7 mouse cellular contexts compared by ENCODE assay signal in genomic region chr5:67797006-67797958, GRCm38 (mm10). TPM values are rescaled to one million over a fixed set of nuclear protein-coding genes. Genes with fewer than 3 reads are reported as not detected.
DNase-seq lines count a peak whose midpoint lies in the region; ATAC-seq and TF ChIP-seq lines count a peak whose summit lies in the region.

No protein-coding gene starts in this region.

- peaks cover 3% of the 10 kb centered on the region; the same call in 1 of the 2 replicates for H3K4me1 ChIP-seq in liver, adult 2 months (ENCODE audit: control insufficient read depth, insufficient read depth, low read length)
- peaks cover 15% of the 10 kb centered on the region for H3K4me1 ChIP-seq in kidney, embryonic 15.5 days
- H3K4me1 ChIP-seq in liver, postnatal 0 days (ENCODE audit: insufficient read depth) = peaks cover 2% of the 10 kb centered on the region

- H3K4me2 ChIP-seq in kidney, embryonic 15.5 days = no peak overlapping the region
- H3K4me2 ChIP-seq in liver, postnatal 0 days (ENCODE audit: low read depth, low read length) = no peak overlapping the region

- no peaks in the 10 kb centered on the region for H3K36me3 ChIP-seq in liver, adult 2 months (ENCODE audit: control insufficient read depth, insufficient read depth, low read length)
- H3K36me3 ChIP-seq in kidney, embryonic 15.5 days = no peaks in the 10 kb centered on the region
- H3K36me3 ChIP-seq in liver, postnatal 0 days (replicated peaks; ENCODE audit: insufficient read depth, low read length) = peaks cover 16% of the 10 kb centered on the region

- H3K9ac ChIP-seq in liver, adult 2 months (ENCODE audit: low read depth, low read length) = no peak overlapping the region
- H3K9ac ChIP-seq in kidney, embryonic 15.5 days = no peak overlapping the region
- no peak overlapping the region for H3K9ac ChIP-seq in liver, postnatal 0 days (replicated peaks)

- no peak overlapping the region for H3K27ac ChIP-seq in liver, adult 2 months (replicated peaks; ENCODE audit: insufficient read depth, low read depth, low read length)
- H3K27ac ChIP-seq in kidney, embryonic 15.5 days = 0 out of 2 replicates have a peak overlapping the region, but pooled peaks have one; percentile 19
- H3K27ac ChIP-seq in liver, postnatal 0 days (ENCODE audit: low read depth) = no peak overlapping the region

- peak; percentile 72 for ATAC-seq in kidney, embryonic 15.5 days (replicated peaks; ENCODE audit: low FRiP score)
- no peak for ATAC-seq in liver, postnatal 0 days

- no peaks in the 10 kb centered on the region for H3K27me3 ChIP-seq in liver, adult 2 months (ENCODE audit: control insufficient read depth, insufficient read depth, low read length)
- H3K27me3 ChIP-seq in kidney, embryonic 15.5 days = no peaks in the 10 kb centered on the region
- H3K27me3 ChIP-seq in liver, postnatal 0 days (ENCODE audit: insufficient read depth, low read length) = no peaks in the 10 kb centered on the region

- no peak for TF ChIP-seq EP300 in liver, postnatal 0 days (IDR thresholded peaks at IDR 0.05; ENCODE audit: low read depth)

- no peak for TF ChIP-seq POLR2A in liver, adult 2 months (IDR thresholded peaks at IDR 0.05; ENCODE audit: extremely low read depth, insufficient read depth, low read length)

- no peaks in the 10 kb centered on the region for H3K79me2 ChIP-seq in liver, adult 2 months (ENCODE audit: control insufficient read depth, insufficient read depth, low read length)

- DNase-seq in liver, adult 2 months (ENCODE audit: extremely low read depth, low read depth, low spot score) = peak; percentile 45
- DNase-seq in liver = no peak
- peak; percentile 64 for DNase-seq in fat pad, adult 2 months (ENCODE audit: extremely low read depth, low read depth, low spot score)
- peak; percentile 21 for DNase-seq in skeletal muscle tissue, adult 2 months (ENCODE audit: low read depth, low spot score)
- no peak for DNase-seq in liver, postnatal 0 days
- DNase-seq in right cerebral cortex, adult 2 months (ENCODE audit: low spot score in 2 of 2) = no peak

- no peak overlapping the region for H3K4me3 ChIP-seq in liver, adult 2 months (ENCODE audit: insufficient read depth, low read depth, low read length)
- H3K4me3 ChIP-seq in kidney, embryonic 15.5 days (replicated peaks) = no peak overlapping the region
- no peak overlapping the region for H3K4me3 ChIP-seq in liver, postnatal 0 days (ENCODE audit: low read depth, low read length)

- no peak for TF ChIP-seq CTCF in liver, adult 2 months (IDR thresholded peaks at IDR 0.05; ENCODE audit: low read depth, low read length)
- TF ChIP-seq CTCF in liver, postnatal 0 days (IDR thresholded peaks at IDR 0.05; ENCODE audit: low read depth) = no peak

- 63% methylated on average over 14 of the region's 14 CpGs for WGBS in liver, adult 2 months
- WGBS in kidney, embryonic 15.5 days = 58% methylated on average over 14 of the region's 14 CpGs
- whole genome bisulfite sequencing in liver, postnatal 0 days (ENCODE audit: insufficient replicate concordance) = 73% methylated on average over 14 of the region's 14 CpGs

- no peaks in the 10 kb centered on the region for H3K9me3 ChIP-seq in kidney, embryonic 15.5 days (replicated peaks)
- no peaks in the 10 kb centered on the region for H3K9me3 ChIP-seq in liver, postnatal 0 days (ENCODE audit: low read length)

RNA-seq across cellular contexts. Expression of gene Atp8a1, which starts 50.0 kb away (rescaled TPM):
- total RNA-seq in liver, adult 2 months (2014; rRNA removed) = 5.1 and 6.3 TPM in 2 replicates
- 1.7 and 3.8 TPM in 2 replicates for polyA plus RNA-seq in liver, adult 2 months (2012; rRNA removed)
- polyA plus RNA-seq in kidney, embryonic 15.5 days (2015; fragmentation: Nextera tagmentation; extraction: Ambion mirVana) = 11.5 and 12.3 TPM in 2 replicates
- polyA plus RNA-seq in liver, postnatal 0 days (2015; fragmentation: Nextera tagmentation; extraction: Ambion mirVana) = 17.1 and 18.5 TPM in 2 replicates

Comparison
In these comparisons a context has a peak if more than half of its experiments do, and no peak if none do; other contexts are left out.
1. DNase-seq: peak in liver, adult 2 months (single experiment), fat pad, adult 2 months (single experiment) and skeletal muscle tissue, adult 2 months (single experiment); none in liver (single experiment), liver, postnatal 0 days (single experiment) and right cerebral cortex, adult 2 months (0 of 2).